Mouse (Mus musculus): ENCODE measurements at regions not wholly inside any gene's neighbourhood (a gene's known extent, or its start where the extent isn't known, plus 50 kb on each side); places are given as distances from the start of the nearest gene placed in this dataset.

- TF ChIP-seq CTCF (IDR thresholded peaks at IDR 0.05; ENCODE audit: control insufficient read depth, insufficient read depth, insufficient read length), result no peak
- no peak for TF ChIP-seq USF1 (IDR thresholded peaks at IDR 0.05; ENCODE audit: low read depth)
- TF ChIP-seq FOSL1 (IDR thresholded peaks at IDR 0.05; ENCODE audit: insufficient read depth, low read length, poor library complexity, severe bottlenecking), result no peak
- no peak for TF ChIP-seq MAX (IDR thresholded peaks at IDR 0.05)
- no peak for TF ChIP-seq MYOD1 (IDR thresholded peaks at IDR 0.05; ENCODE audit: control insufficient read depth, insufficient read length, low read depth)
Observed at GRCm38 (mm10) chr7:136765026-136765425, 129.4 kb upstream of the Mgmt start.
